Mouse (Mus musculus) left cerebral cortex, adult 18-20 months (tissue): Measurements from ENCODE around the gene Agrp. TPM values are rescaled to one million over a fixed set of nuclear protein-coding genes. Genes with fewer than 3 reads are reported as not detected.
A peak's percentile ranks its signal among the peaks of the same experiment; 100 is the strongest.

ENCODE experiments used
- DNase-seq, 2 experiments: peaks; one replicate each; pipeline ENCODE4 v3.0.0; 2021 to 2022; ENCODE audit warnings: low spot score in 2 of 2, mixed read lengths in 1 of 2
- total RNA-seq, 2 experiments: library from RNA; stranded (reverse); gene quantifications; 2 replicates each; pipeline ENCODE4 v1.2.3; 2021

Agrp gene
- total RNA-seq, 2 experiments from 2014 or later, result not detected

DNA sequence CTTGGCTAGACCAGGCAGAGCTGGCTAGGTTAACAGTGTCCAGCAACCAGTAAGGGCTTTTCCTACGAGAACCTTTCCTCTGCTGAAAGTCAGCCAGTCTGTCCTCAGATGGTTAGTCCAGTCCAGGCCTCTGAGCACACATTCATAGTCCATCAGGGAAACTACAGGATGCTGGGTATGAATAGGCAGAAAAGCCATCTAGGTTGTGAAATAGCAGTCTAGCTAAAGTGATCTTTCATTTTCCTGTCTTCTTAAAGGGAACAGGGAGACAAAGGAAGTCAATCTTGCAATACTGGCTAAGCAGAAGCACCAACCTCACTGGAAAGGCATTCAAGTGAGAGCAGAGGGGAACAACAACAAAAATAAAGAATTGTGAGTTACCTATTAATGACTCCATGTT lies 84.4 kb downstream of the Agrp start:
- no peak for DNase-seq

DNA sequence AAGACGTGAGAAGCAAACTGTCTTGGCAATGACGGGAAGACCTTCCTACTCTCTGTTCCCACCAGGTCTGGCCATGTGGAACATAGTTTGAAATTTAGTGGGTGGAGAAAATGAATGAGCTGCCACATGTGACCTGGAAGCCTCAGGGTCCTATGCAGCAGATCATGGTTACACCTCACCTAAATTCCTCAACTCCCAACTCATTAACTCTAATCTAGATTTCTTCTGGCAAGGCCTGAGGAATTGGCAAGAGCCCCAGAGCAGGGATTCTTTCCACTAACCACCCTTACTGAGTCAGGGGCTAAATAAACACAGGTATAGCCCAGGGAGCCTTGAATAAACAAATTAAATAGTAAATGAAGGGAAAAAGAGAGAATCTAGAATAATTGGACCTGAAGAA lies 85.2 kb downstream of the Agrp start:
- DNase-seq, result no peak

DNA sequence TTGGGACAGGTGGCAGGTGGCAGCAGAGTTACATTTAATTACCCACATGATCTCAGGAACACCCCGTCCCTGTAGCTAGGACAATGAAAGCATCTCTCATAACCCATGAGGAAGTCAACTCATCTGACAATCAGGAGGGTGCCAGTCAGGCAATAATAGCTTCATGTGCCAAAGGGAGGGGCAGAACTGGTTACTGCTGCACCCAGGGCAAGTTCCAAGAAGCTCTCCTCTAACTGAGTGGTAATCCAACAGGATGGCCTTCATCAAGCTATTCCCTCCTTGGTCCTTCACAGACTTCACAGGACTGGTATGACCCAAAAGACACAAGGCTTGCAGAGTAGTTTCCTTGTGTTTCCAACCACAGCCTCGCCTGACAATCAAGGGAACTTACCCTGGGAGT lies 87.1 kb downstream of the Agrp start:
- DNase-seq, result no peak

- DNase-seq, result no peak
Measured at GRCm38 (mm10) chr8:105549506-105549905, 87.7 kb downstream of the Agrp start.

- no peak for DNase-seq
Measured at GRCm38 (mm10) chr8:105546384-105547350, 90.5 kb downstream of the Agrp start.

DNA sequence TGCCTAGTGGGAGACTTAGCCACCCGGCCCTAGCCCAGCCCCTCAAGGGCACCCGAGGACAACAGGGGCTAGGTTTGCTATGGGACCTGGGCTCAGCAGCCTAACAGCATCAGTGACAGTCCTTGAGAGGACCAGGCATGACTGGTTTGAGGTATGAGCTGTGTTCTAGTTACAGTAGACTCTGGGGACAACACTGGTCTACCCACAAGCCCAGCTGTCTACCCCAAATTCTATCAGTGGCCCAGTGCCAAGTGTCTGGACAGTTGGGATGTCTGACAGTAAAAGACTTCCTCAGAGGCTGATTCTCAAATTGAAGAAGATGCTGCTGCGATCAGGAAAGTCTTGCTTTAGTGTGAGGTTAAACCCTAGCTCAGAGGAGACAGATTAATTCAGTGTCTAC lies 91.9 kb downstream of the Agrp start:
- peak; percentile 37 to 44 for DNase-seq

GRCm38 (mm10) chr8:105544544-105545205 lies 92.5 kb downstream of the Agrp start:
- no peak for DNase-seq

- DNase-seq, result no peak
Measured at GRCm38 (mm10) chr8:105543703-105544102, 93.5 kb downstream of the Agrp start.

DNA sequence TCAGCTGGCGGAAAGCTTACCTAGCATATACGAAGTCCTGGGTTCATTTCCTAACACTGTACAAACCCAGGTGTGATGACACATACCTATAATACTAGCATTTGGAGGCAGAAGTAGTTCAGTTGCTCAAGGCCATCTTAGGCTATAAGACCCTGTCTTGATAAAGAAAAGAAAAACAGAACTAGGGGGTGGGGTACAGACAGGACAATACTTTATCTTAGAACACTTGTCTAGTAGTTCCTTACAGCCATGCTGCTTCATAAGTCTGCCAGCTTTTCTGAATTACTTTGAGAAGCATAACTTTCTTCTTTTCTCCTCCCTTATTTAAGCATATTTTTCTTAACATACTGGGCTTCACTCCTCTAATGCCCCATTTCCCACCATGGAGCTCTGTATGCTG lies 94.4 kb downstream of the Agrp start:
- no peak for DNase-seq

- DNase-seq, result no peak
Measured at GRCm38 (mm10) chr8:105542032-105542656, 95.0 kb downstream of the Agrp start.

DNA sequence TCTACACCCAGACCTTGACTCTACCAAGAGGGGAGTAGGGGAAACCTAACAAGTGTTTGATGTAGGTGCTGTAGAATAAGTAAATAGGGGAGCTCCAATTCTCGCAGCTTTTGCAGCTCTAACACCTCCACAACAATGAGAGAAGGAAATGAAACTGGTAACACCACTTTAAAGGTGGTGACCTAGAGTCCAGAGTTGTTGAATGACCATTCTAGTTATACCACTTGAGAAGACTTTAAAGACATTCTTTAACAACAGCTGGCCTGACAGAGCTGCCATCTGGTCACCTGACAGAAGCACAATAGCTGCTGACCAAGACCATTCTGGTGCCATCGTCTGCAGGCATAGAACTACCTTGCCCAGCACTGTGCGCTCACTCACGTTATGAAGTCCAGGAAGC lies 98.3 kb downstream of the Agrp start:
- no peak for DNase-seq

DNA sequence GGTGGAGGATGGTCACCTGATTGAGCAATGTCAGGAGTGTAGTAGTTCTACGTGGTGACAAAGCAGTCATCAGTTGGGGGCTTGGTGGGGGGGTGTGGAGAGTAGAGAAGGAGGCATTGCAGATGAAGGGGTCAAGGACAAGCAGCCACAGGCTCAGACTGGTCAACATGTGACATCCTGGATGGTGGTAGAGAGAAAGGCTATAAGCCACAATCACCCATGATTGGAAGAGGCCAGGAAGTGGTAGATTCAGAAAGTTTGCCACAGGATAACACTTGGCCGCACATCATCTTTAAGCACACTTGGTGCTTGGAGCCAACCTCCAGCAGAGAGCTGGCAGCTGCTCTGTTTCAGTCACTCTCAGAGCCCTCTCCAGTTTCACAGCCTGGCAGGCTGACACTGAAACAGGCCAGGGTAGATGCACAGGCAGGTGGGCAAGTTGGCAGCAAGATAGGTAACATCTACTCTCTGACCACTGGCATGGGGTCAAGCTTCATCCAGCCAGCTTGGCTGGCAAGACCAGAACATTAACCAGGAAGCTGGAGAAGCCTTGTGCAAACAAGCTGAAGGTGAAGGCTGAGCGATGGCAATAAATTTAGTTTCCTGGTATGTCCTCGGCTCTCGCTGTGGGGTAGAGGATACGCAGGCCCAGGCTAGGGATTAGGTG lies 100.0 kb downstream of the Agrp start:
- DNase-seq, result no peak

DNA sequence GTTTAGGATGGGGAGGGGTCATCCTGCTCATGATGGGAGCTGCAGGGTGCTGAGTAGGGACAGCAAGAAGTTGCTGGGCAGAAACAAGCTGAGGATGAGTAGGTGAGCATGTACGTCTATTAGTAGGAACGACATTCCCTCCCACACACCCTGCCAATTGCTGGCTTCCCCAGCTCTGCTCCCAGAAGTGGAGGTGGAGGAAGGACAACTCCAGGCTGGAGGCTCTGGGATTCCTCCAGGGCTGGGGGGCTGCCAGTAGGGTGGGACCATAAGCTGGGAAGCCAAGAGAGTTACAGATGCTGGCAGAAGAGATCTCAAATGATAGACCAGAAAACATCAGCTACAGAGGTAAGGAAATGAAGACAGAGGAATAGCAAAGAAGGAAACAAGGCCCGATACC lies 100.6 kb downstream of the Agrp start:
- DNase-seq, result peak in 1 of 2 experiments; percentile 40

- DNase-seq, result peak; percentile 45 to 72
Measured at GRCm38 (mm10) chr8:105533892-105534329, 103.3 kb downstream of the Agrp start.

- no peak for DNase-seq
Measured at GRCm38 (mm10) chr8:105533439-105533838, 103.8 kb downstream of the Agrp start.

DNA sequence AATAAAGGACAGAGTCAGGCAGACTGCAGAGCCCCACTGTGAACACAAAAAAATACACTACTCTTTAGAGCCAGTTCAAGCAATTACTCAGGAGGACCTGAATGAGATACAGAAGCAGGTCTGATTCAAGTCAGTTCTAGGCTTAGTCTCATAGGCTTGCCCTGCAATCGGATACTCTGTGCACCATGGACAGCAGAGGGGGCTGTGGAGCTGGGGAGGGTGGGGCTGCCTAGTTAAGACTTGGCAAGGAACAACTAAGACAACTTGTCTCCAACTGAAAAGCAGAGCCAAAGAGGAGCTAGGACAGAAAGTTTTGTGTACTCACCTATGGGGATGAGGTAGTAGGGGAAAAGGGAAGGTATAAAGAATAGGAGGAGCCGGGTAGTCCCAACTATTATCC lies 105.4 kb downstream of the Agrp start:
- no peak for DNase-seq

- no peak for DNase-seq
Measured at GRCm38 (mm10) chr8:105529271-105529670, 107.9 kb downstream of the Agrp start.

- DNase-seq, result no peak
Measured at GRCm38 (mm10) chr8:105528206-105528605, 109.0 kb downstream of the Agrp start.

- no peak for DNase-seq
Measured at GRCm38 (mm10) chr8:105527110-105527509, 110.1 kb downstream of the Agrp start.

- DNase-seq, result no peak
Measured at GRCm38 (mm10) chr8:105522890-105523289, 114.3 kb downstream of the Agrp start.
